Mouse (Mus musculus): Measurements from ENCODE around the gene Sec24a. TPM values are rescaled to one million over a fixed set of nuclear protein-coding genes. Genes with fewer than 3 reads are reported as not detected.
"Not testable (repeated sequence)": the region's sequence is repeated elsewhere in the genome, so short reads cannot be mapped to it uniquely, and the experiment has no call there.

Gene Sec24a
- polyA plus RNA-seq, 1 experiment from 2014 or later, result 18.1 TPM

- ATAC-seq (replicated peaks; ENCODE audit: low FRiP score), result no peak
- peak overlapping the region; percentile 86 for H3K9ac ChIP-seq (ENCODE audit: low read depth, low read length)
- 67% methylated on average over 11 of the region's 11 CpGs for WGBS
- H3K4me3 ChIP-seq (ENCODE audit: low read depth, low read length), result peak overlapping the region; percentile 88
- H3K27ac ChIP-seq (ENCODE audit: low read depth, low read length), result peak overlapping the region; percentile 72
- H3K36me3 ChIP-seq (ENCODE audit: control insufficient read depth, insufficient read depth, low read length), result no peaks in the 10 kb centered on the region
- H3K9me3 ChIP-seq (ENCODE audit: control insufficient read depth, low read length), result no peaks in the 10 kb centered on the region
- no peaks in the 10 kb centered on the region for H3K27me3 ChIP-seq (replicated peaks; ENCODE audit: control insufficient read depth, insufficient read depth, low read length)
- DNase-seq (ENCODE audit: low spot score), result no peak
- H3K4me2 ChIP-seq, result peak overlapping the region; percentile 95
- peaks cover 8% of the 10 kb centered on the region; the same call in 1 of the 2 replicates for H3K4me1 ChIP-seq (replicated peaks; ENCODE audit: control insufficient read depth, insufficient read depth, low read length)
Observed at GRCm38 (mm10) chr11:51757023-51757422, 6.4 kb downstream of the Sec24a start.

- Histone ChIP-seq H3K9ac (ENCODE audit: low read depth, low read length) (peak overlapping the region; percentile 86), H3K4me3 (ENCODE audit: low read depth, low read length) (peak overlapping the region; percentile 88), H3K9me3 (ENCODE audit: control insufficient read depth, low read length) (no peaks in the 10 kb centered on the region), H3K4me1 (replicated peaks; ENCODE audit: control insufficient read depth, insufficient read depth, low read length) (peaks cover 8% of the 10 kb centered on the region; the same call in 1 of the 2 replicates), H3K36me3 (ENCODE audit: control insufficient read depth, insufficient read depth, low read length) (no peaks in the 10 kb centered on the region), H3K4me2 (peak overlapping the region; percentile 95), H3K27me3 (replicated peaks; ENCODE audit: control insufficient read depth, insufficient read depth, low read length) (no peaks in the 10 kb centered on the region), H3K27ac (ENCODE audit: low read depth, low read length) (peak overlapping the region; percentile 72)
- ATAC-seq (replicated peaks; ENCODE audit: low FRiP score) (peak; percentile 97), DNase-seq (ENCODE audit: low spot score) (peak; percentile 92)
- under 1% methylated on average over 41 of the region's 41 CpGs for WGBS
Observed at GRCm38 (mm10) chr11:51756352-51756771, 7.1 kb downstream of the Sec24a start.

GRCm38 (mm10) chr11:51755621-51756311 lies 7.7 kb downstream of the Sec24a start:
- peaks cover 8% of the 10 kb centered on the region; the same call in 1 of the 2 replicates for H3K4me1 ChIP-seq (replicated peaks; ENCODE audit: control insufficient read depth, insufficient read depth, low read length)
- ATAC-seq (replicated peaks; ENCODE audit: low FRiP score), result peak; percentile 75
- H3K4me3 ChIP-seq (ENCODE audit: low read depth, low read length), result peak overlapping the region; percentile 88
- H3K27ac ChIP-seq (ENCODE audit: low read depth, low read length), result peak overlapping the region; percentile 72
- peak overlapping the region; percentile 95 for H3K4me2 ChIP-seq
- H3K9ac ChIP-seq (ENCODE audit: low read depth, low read length), result peak overlapping the region; percentile 86
- no peak for DNase-seq (ENCODE audit: low spot score)
- no peaks in the 10 kb centered on the region for H3K27me3 ChIP-seq (replicated peaks; ENCODE audit: control insufficient read depth, insufficient read depth, low read length)
- no peaks in the 10 kb centered on the region for H3K36me3 ChIP-seq (ENCODE audit: control insufficient read depth, insufficient read depth, low read length)
- WGBS, result under 1% methylated on average over 46 of the region's 46 CpGs
- no peaks in the 10 kb centered on the region for H3K9me3 ChIP-seq (ENCODE audit: control insufficient read depth, low read length)

GRCm38 (mm10) chr11:51751623-51752225 lies 11.7 kb downstream of the Sec24a start:
- not testable (repeated sequence) for H3K36me3 ChIP-seq (ENCODE audit: control insufficient read depth, insufficient read depth, low read length); H3K27me3 ChIP-seq (replicated peaks; ENCODE audit: control insufficient read depth, insufficient read depth, low read length); H3K9ac ChIP-seq (ENCODE audit: low read depth, low read length); H3K4me2 ChIP-seq; H3K4me3 ChIP-seq (ENCODE audit: low read depth, low read length); DNase-seq (ENCODE audit: low spot score); H3K4me1 ChIP-seq (replicated peaks; ENCODE audit: control insufficient read depth, insufficient read depth, low read length); ATAC-seq (replicated peaks; ENCODE audit: low FRiP score); H3K27ac ChIP-seq (ENCODE audit: low read depth, low read length); H3K9me3 ChIP-seq (ENCODE audit: control insufficient read depth, low read length)
- 80% methylated on average over 6 of the region's 6 CpGs for WGBS

GRCm38 (mm10) chr11:51746096-51746495 lies 17.3 kb downstream of the Sec24a start:
- Histone ChIP-seq H3K4me1 (replicated peaks; ENCODE audit: control insufficient read depth, insufficient read depth, low read length) (peaks cover under 1% of the 10 kb centered on the region), H3K36me3 (ENCODE audit: control insufficient read depth, insufficient read depth, low read length) (peaks cover 10% of the 10 kb centered on the region; the same call in 1 of the 2 replicates), H3K27me3 (replicated peaks; ENCODE audit: control insufficient read depth, insufficient read depth, low read length) (no peaks in the 10 kb centered on the region), H3K4me2 (no peak overlapping the region), H3K27ac (ENCODE audit: low read depth, low read length) (no peak overlapping the region), H3K9ac (ENCODE audit: low read depth, low read length) (no peak overlapping the region), H3K9me3 (ENCODE audit: control insufficient read depth, low read length) (no peaks in the 10 kb centered on the region), H3K4me3 (ENCODE audit: low read depth, low read length) (no peak overlapping the region)
- ATAC-seq (replicated peaks; ENCODE audit: low FRiP score) (no peak), DNase-seq (ENCODE audit: low spot score) (no peak)
- 83% methylated on average over 1 of the region's 1 CpGs for WGBS

- Histone ChIP-seq H3K4me3 (ENCODE audit: low read depth, low read length) (no peak overlapping the region), H3K9ac (ENCODE audit: low read depth, low read length) (no peak overlapping the region), H3K4me2 (peak overlapping the region; percentile 14; the same call in 1 of the 2 replicates), H3K36me3 (ENCODE audit: control insufficient read depth, insufficient read depth, low read length) (peaks cover 13% of the 10 kb centered on the region; the same call in 1 of the 2 replicates), H3K9me3 (ENCODE audit: control insufficient read depth, low read length) (no peaks in the 10 kb centered on the region), H3K27ac (ENCODE audit: low read depth, low read length) (peak overlapping the region; percentile 47), H3K27me3 (replicated peaks; ENCODE audit: control insufficient read depth, insufficient read depth, low read length) (no peaks in the 10 kb centered on the region), H3K4me1 (replicated peaks; ENCODE audit: control insufficient read depth, insufficient read depth, low read length) (peaks cover 17% of the 10 kb centered on the region)
- ATAC-seq (replicated peaks; ENCODE audit: low FRiP score), result peak; percentile 69
- 75% methylated on average over 3 of the region's 3 CpGs for WGBS
- DNase-seq (ENCODE audit: low spot score), result no peak
Observed at GRCm38 (mm10) chr11:51740701-51741100, 22.7 kb downstream of the Sec24a start.

GRCm38 (mm10) chr11:51738651-51739403 lies 24.6 kb downstream of the Sec24a start:
- H3K4me1 ChIP-seq (replicated peaks; ENCODE audit: control insufficient read depth, insufficient read depth, low read length), result peaks cover 17% of the 10 kb centered on the region
- peak overlapping the region; percentile 64 for H3K27ac ChIP-seq (ENCODE audit: low read depth, low read length)
- H3K4me2 ChIP-seq, result peak overlapping the region; percentile 16; the same call in 1 of the 2 replicates
- no peaks in the 10 kb centered on the region for H3K27me3 ChIP-seq (replicated peaks; ENCODE audit: control insufficient read depth, insufficient read depth, low read length)
- WGBS, result 67% methylated on average over 3 of the region's 3 CpGs
- no peaks in the 10 kb centered on the region for H3K9me3 ChIP-seq (ENCODE audit: control insufficient read depth, low read length)
- peaks cover 15% of the 10 kb centered on the region; the same call in 1 of the 2 replicates for H3K36me3 ChIP-seq (ENCODE audit: control insufficient read depth, insufficient read depth, low read length)
- no peak overlapping the region for H3K4me3 ChIP-seq (ENCODE audit: low read depth, low read length)
- no peak for DNase-seq (ENCODE audit: low spot score)
- ATAC-seq (replicated peaks; ENCODE audit: low FRiP score), result peak; percentile 86
- H3K9ac ChIP-seq (ENCODE audit: low read depth, low read length), result no peak overlapping the region

GRCm38 (mm10) chr11:51734218-51734617 lies 29.2 kb downstream of the Sec24a start:
- not testable (repeated sequence) for H3K27ac ChIP-seq (ENCODE audit: low read depth, low read length); H3K4me3 ChIP-seq (ENCODE audit: low read depth, low read length); H3K27me3 ChIP-seq (replicated peaks; ENCODE audit: control insufficient read depth, insufficient read depth, low read length); H3K4me2 ChIP-seq; H3K9ac ChIP-seq (ENCODE audit: low read depth, low read length); ATAC-seq (replicated peaks; ENCODE audit: low FRiP score); H3K9me3 ChIP-seq (ENCODE audit: control insufficient read depth, low read length); H3K4me1 ChIP-seq (replicated peaks; ENCODE audit: control insufficient read depth, insufficient read depth, low read length); DNase-seq (ENCODE audit: low spot score)
- H3K36me3 ChIP-seq (ENCODE audit: control insufficient read depth, insufficient read depth, low read length), result peaks cover 23% of the 10 kb centered on the region; the same call in 1 of the 2 replicates
- 95% methylated on average over 11 of the region's 13 CpGs for WGBS

Measured in liver, embryonic 11.5 days (tissue).